8 mouse cellular contexts compared by ENCODE assay signal in the genomic region with DNA sequence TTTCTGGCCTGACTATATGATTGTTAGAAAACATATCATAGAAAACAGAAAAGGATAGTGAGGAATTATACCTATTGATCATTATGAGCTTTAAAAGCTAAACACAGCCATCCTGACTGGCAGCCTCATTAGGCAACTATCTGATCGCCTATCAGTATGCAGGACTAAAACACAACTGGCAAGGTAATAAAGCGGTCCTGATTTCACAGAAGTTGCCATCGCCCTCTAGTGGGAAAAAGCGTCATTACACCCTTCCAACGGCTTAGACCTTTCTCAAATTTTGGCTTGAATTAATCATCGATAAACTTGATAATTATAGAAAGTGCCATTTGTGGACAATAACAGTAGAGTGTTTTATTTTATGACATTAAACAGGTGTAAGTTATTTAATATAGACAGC. TPM values are rescaled to one million over a fixed set of nuclear protein-coding genes. Genes with fewer than 3 reads are reported as not detected.
A peak's percentile ranks its signal among the peaks of the same experiment; 100 is the strongest.
DNase-seq lines count a peak whose midpoint lies in the region; ATAC-seq and TF ChIP-seq lines count a peak whose summit lies in the region.

No protein-coding gene starts in this region.

- H3K27me3 ChIP-seq in thymus, adult 2 months (ENCODE audit: control insufficient read depth, insufficient read depth, low read length) = no peaks in the 10 kb centered on the region

- no peak for TF ChIP-seq POLR2A in thymus, adult 2 months (IDR thresholded peaks at IDR 0.05; ENCODE audit: control insufficient read depth, extremely low read depth, insufficient read depth, low read length, poor library complexity)

- peak; percentile 37 for DNase-seq in thymus, adult 2 months
- DNase-seq in thymus, adult 18-20 months = no peak
- peak; percentile 54 for DNase-seq in adrenal gland, postnatal 14 days
- peak; percentile 64 to 72 for DNase-seq in left cerebral cortex, postnatal 25 days (ENCODE audit: low spot score in 2 of 2)
- peak; percentile 24 to 43 for DNase-seq in natural killer cell, adult 2 months (ENCODE audit: low spot score in 2 of 2)
- DNase-seq in thymus, postnatal 25 days = peak; percentile 30

- intact Hi-C loops in left cerebral cortex, postnatal 25 days (cut with DNase I) = loop anchor here (2.0 kb wide), 1 partner anchor 592 kb away; no protein-coding TSS in a partner anchor

- 0 out of 2 replicates have a peak, but pooled peaks have one; percentile 42 for ATAC-seq in erythroid progenitor cell, adult 5-6 weeks (replicated peaks; ENCODE audit: low FRiP score, poor library complexity, severe bottlenecking)
- peak; percentile 79 for ATAC-seq in inflammation-experienced regulatory T-cells, adult 6 months

- no peaks in the 10 kb centered on the region for H3K36me3 ChIP-seq in thymus, adult 2 months (ENCODE audit: control insufficient read depth, insufficient read depth, low read length)

- H3K4me3 ChIP-seq in thymus, adult 2 months (ENCODE audit: control insufficient read depth, insufficient read depth, low read length) = no peak overlapping the region

- no peaks in the 10 kb centered on the region for H3K4me1 ChIP-seq in thymus, adult 2 months (replicated peaks; ENCODE audit: control insufficient read depth, insufficient read depth, low read length)

- WGBS in thymus, adult 2 months = 12% methylated on average over 6 of the region's 6 CpGs

- H3K27ac ChIP-seq in thymus, adult 2 months (ENCODE audit: control insufficient read depth, insufficient read depth, low read length) = no peak overlapping the region

- no peak for TF ChIP-seq CTCF in thymus, adult 2 months (IDR thresholded peaks at IDR 0.05; ENCODE audit: borderline replicate concordance, control insufficient read depth, extremely low read depth, insufficient read depth, low read length, poor library complexity)

RNA-seq across cellular contexts. Expression of a gene that starts 9.2 kb away (rescaled TPM):
- 17.6 and 17.8 TPM in 2 replicates for polyA plus RNA-seq in thymus, adult 2 months (2012; rRNA removed)
- 26.5 and 26.6 TPM in 2 replicates for total RNA-seq in adrenal gland, postnatal 14 days (2021)
- total RNA-seq in erythroid progenitor cell, adult 5-6 weeks (2015; ENCODE audit: low replicate concordance) = 16.8 and 17.7 TPM in 2 replicates
- 6.9 and 8.0 TPM in 2 replicates for total RNA-seq in erythroid progenitor cell, adult 5-6 weeks (2017; ENCODE audit: low replicate concordance)
- polyA plus RNA-seq in inflammation-experienced regulatory T-cells, adult 6 months (2017; shearing (Covaris generic)) = 10 to 100 TPM in 2 of 3 experiments, 1 to 10 TPM in 1; 9.8 to 10.6 (median 10.2) TPM
- total RNA-seq in left cerebral cortex, postnatal 25 days (2021) = 10 to 100 TPM; 28.6 to 30.3 TPM

Comparison
In these comparisons a context has a peak if more than half of its experiments do, and no peak if none do; other contexts are left out.
1. DNase-seq: peak in thymus, adult 2 months (single experiment), adrenal gland, postnatal 14 days (single experiment), left cerebral cortex, postnatal 25 days (2 of 2), natural killer cell, adult 2 months (2 of 2) and thymus, postnatal 25 days (single experiment); none in thymus, adult 18-20 months (0 of 2).